Mouse (Mus musculus) limb, embryonic 10.5 days (tissue): Measurements from ENCODE around the gene Gm10778. TPM values are rescaled to one million over a fixed set of nuclear protein-coding genes. Genes with fewer than 3 reads are reported as not detected.
A peak's percentile ranks its signal among the peaks of the same experiment; 100 is the strongest.

Experiments
- DNase-seq: peaks from one replicate; pipeline ENCODE4 v3.0.0-alpha.2; 2017; ENCODE audit warnings: low spot score
- H3K27ac ChIP-seq: fragments of 300-500 bp; sonication (generic); 2 replicates; pipeline ENCODE4 v1.5.1; 2016; ENCODE audit warnings: mild to moderate bottlenecking
- H3K27me3 ChIP-seq: fragments of 300-500 bp; sonication (generic); 2 replicates; pipeline ENCODE4 v1.6.1; 2016; ENCODE audit warnings: low read depth, mild to moderate bottlenecking; ENCODE audit not compliant: poor library complexity, severe bottlenecking
- H3K36me3 ChIP-seq: fragments of 300-500 bp; sonication (generic); 2 replicates; pipeline ENCODE4 v1.6.1; 2016; ENCODE audit warnings: mild to moderate bottlenecking, moderate library complexity
- H3K4me1 ChIP-seq: fragments of 300-500 bp; sonication (generic); 2 replicates; pipeline ENCODE4 v1.6.1; 2016
- H3K4me3 ChIP-seq: fragments of 300-500 bp; sonication (generic); 2 replicates; pipeline ENCODE4 v1.5.1; 2016; ENCODE audit warnings: mild to moderate bottlenecking, moderate library complexity
- H3K9me3 ChIP-seq: fragments of 300-500 bp; sonication (generic); replicated peaks from 2 replicates; pipeline ENCODE4 v1.6.1; 2016; ENCODE audit warnings: mild to moderate bottlenecking
- WGBS: fragments of 180-500 bp; shearing (Covaris S2); methylation state at CpG from one replicate; pipeline ENCODE4 v1.1.7; 2016; 5-methylcytosine and 5-hydroxymethylcytosine counted together
- polyA plus RNA-seq: library from polyadenylated mRNA; unstranded; fragments of >200 nt; fragmentation: Nextera tagmentation; extraction: Ambion mirVana; gene quantifications from 2 replicates; pipeline ENCODE4 v1.2.1, GENCODE M21; 2016

Gm10778 gene
- polyA plus RNA-seq, 1 experiment from 2014 or later, result 5.1 TPM

DNA sequence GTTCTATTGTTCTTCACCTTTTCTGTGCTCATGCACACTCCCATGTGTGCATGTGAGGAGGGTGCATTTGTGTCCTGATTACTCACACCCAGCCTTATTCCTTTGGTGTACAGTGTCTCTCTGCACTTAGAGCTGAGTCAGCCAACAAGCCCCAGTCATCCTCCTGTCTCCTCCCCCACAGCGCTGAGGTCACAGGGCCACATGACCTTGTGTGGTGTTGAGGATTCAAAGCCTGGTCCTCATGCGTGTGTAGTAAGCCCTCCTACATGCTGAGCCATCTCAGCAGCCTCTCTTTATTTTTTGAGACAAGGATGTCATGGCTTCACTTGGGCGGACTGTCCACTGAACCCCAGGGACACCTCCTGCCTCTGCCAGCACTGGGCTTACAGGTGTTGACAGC lies 36.1 kb upstream of the Gm10778 start:
- H3K4me1 ChIP-seq, result peaks cover 27% of the 10 kb centered on the region
- DNase-seq, result no peak
- H3K27me3 ChIP-seq, result no peaks in the 10 kb centered on the region
- 0 out of 2 replicates have a peak, but pooled peaks cover 3% of the 10 kb centered on the region for H3K36me3 ChIP-seq
- no peak overlapping the region for H3K4me3 ChIP-seq
- WGBS, result 69% methylated on average over 3 of the region's 3 CpGs
- no peak overlapping the region for H3K27ac ChIP-seq
- H3K9me3 ChIP-seq, result no peaks in the 10 kb centered on the region

DNA sequence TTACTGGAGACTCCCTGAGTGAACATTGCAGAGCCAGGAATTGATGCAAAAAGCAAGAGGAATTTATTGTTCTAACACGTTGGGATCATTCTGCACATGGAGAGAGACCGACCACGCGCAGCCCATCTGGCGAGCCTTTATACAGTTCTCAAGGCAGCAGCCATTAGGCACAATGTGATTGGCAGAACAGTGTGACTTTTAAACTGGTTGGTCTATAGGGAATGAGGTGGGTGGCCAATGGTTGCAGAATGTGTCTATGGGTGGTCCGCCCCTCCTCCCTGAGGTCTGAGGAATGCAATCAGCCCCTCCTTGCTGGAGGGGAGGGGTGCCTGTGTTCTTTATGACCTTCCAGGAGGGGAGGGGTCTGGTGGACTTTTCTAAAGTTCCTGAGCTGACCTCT lies 33.4 kb upstream of the Gm10778 start:
- H3K9me3 ChIP-seq, result no peaks in the 10 kb centered on the region
- peaks cover 6% of the 10 kb centered on the region for H3K36me3 ChIP-seq
- 57% methylated on average over 6 of the region's 6 CpGs for WGBS
- H3K4me1 ChIP-seq, result peaks cover 27% of the 10 kb centered on the region
- peak; percentile 59 for DNase-seq
- peak overlapping the region; percentile 80 for H3K27ac ChIP-seq
- no peak overlapping the region for H3K4me3 ChIP-seq
- no peaks in the 10 kb centered on the region for H3K27me3 ChIP-seq

GRCm38 (mm10) chr10:81619976-81620375 lies 28.9 kb upstream of the Gm10778 start:
- H3K9me3 ChIP-seq, result no peaks in the 10 kb centered on the region
- no peak overlapping the region for H3K27ac ChIP-seq
- H3K27me3 ChIP-seq, result no peaks in the 10 kb centered on the region
- peaks cover 51% of the 10 kb centered on the region for H3K36me3 ChIP-seq
- no peak for DNase-seq
- H3K4me3 ChIP-seq, result no peak overlapping the region
- peaks cover 20% of the 10 kb centered on the region for H3K4me1 ChIP-seq
- 91% methylated on average over 5 of the region's 5 CpGs for WGBS

DNA sequence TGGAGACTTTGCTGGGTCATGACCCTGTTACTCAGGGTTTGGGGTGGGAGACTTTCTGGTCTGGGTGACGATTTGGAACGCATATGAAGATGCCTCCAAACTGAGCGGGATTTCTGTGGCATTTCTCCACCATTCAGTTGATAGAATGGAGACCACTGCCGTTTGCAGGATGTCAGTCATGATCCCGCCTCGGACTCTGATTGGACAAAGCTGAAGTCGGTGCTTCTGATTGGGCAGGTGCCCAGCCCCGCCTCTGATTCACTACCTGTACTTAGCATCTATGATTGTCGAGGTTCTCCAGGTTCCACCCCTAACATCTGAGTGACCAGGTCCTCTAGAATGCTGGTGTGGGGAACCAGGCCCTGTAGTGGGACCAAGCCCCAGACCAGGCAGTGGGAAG lies 28.1 kb upstream of the Gm10778 start:
- Histone ChIP-seq H3K9me3 (no peaks in the 10 kb centered on the region), H3K4me1 (peaks cover 11% of the 10 kb centered on the region), H3K27me3 (no peaks in the 10 kb centered on the region), H3K36me3 (peaks cover 59% of the 10 kb centered on the region), H3K27ac (no peak overlapping the region), H3K4me3 (no peak overlapping the region)
- DNase-seq, result no peak
- 58% methylated on average over 9 of the region's 9 CpGs for WGBS

- WGBS, result 46% methylated on average over 8 of the region's 8 CpGs
- H3K4me3 ChIP-seq, result no peak overlapping the region
- peaks cover 22% of the 10 kb centered on the region for H3K4me1 ChIP-seq
- DNase-seq, result no peak
- no peaks in the 10 kb centered on the region for H3K9me3 ChIP-seq
- H3K36me3 ChIP-seq, result peaks cover 65% of the 10 kb centered on the region
- H3K27ac ChIP-seq, result no peak overlapping the region
- H3K27me3 ChIP-seq, result no peaks in the 10 kb centered on the region
Measured at GRCm38 (mm10) chr10:81623441-81623840, 25.4 kb upstream of the Gm10778 start.

GRCm38 (mm10) chr10:81626101-81626993 lies 22.5 kb upstream of the Gm10778 start:
- DNase-seq, result no peak
- no peaks in the 10 kb centered on the region for H3K27me3 ChIP-seq
- no peaks in the 10 kb centered on the region for H3K9me3 ChIP-seq
- peak overlapping the region; percentile 94 for H3K27ac ChIP-seq
- 91% methylated on average over 22 of the region's 22 CpGs for WGBS
- H3K4me1 ChIP-seq, result peaks cover 26% of the 10 kb centered on the region
- H3K4me3 ChIP-seq, result peak overlapping the region; percentile 80
- H3K36me3 ChIP-seq, result peaks cover 50% of the 10 kb centered on the region

DNA sequence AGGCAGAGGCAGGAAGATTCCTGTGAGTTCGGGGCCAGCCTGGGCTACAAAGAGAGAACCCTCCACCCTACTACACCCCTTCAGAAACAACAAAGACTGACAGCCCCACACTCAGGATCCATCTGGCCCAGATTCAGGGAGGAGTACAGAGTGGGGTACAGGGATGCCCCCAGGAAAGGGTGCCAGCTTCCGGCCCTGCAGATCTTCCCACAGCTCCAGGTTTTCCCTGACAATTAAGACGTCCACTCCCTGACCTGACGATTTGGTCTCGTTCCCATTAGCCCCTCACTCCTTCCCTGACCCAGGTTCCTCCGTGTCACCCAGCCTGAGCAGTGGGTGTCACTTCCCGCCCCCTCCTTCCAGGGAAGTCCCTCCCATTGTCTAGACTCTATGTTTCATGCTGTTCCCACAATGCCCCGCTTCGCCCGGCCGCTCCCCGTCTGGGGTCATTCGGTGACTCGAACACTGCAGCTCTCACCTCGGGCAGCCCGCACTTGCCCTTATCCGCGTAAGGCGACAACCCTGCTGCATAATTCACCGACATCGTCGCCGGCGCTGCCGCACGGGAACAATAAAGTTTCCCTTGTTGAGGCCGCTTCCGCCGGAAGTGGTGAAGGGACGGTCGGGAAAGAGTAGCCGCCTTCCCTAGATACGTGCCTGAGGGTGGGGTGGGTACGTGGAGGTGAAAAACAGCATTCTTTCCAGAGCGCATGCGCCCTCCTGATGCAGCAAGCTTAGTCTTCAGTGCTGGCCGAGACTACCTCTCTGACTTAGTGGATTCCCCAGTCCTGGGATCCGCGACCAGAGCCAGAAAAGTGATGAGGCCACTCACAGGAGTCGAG lies 21.6 kb upstream of the Gm10778 start, which contains the start of gene Sirt6:
Sirt6 (minus strand) TSS at position 804 of the 842 bp plus-strand sequence.
- Histone ChIP-seq H3K4me3 (peak within 1 kb of the TSS; percentile 80), H3K27me3 (no peaks in the 10 kb centered on the region), H3K9me3 (no peaks in the 10 kb centered on the region), H3K36me3 (peaks cover 42% of the 10 kb centered on the region), H3K4me1 (peaks cover 28% of the 10 kb centered on the region), H3K27ac (peak within 1 kb of the TSS; percentile 94)
- DNase-seq, result peak; percentile 97
- 5% methylated on average over 40 of the region's 40 CpGs for WGBS

GRCm38 (mm10) chr10:81627836-81628220 lies 21.0 kb upstream of the Gm10778 start:
- Histone ChIP-seq H3K27ac (peak overlapping the region; percentile 94), H3K4me1 (peaks cover 32% of the 10 kb centered on the region), H3K9me3 (no peaks in the 10 kb centered on the region), H3K36me3 (peaks cover 35% of the 10 kb centered on the region), H3K4me3 (peak overlapping the region; percentile 80), H3K27me3 (no peaks in the 10 kb centered on the region)
- 68% methylated on average over 7 of the region's 7 CpGs for WGBS
- no peak for DNase-seq

DNA sequence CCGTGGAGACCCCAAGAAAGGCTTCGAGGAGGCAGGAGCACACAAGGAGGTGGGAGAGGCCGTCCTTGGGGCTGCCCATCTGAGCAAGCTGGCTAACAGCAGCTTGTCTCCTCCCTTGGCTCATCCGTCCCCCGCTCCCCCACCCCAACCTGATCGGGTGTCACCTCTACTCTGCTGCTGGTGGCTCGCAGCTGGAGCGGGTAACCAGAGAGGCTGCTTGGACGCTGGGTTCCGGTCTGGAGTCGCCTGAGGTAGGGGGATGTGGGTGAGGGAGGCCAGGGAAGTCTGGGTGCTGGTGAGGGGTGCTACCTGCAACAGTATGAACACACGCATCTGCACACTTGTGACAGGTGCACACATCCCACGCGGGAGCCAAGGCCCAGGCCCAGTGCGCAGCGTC lies 20.5 kb upstream of the Gm10778 start, which contains the start of gene Ankrd24:
Ankrd24 (plus strand) TSS at position 151 of the 400 bp plus-strand sequence.
- H3K4me1 ChIP-seq, result peaks cover 38% of the 10 kb centered on the region
- no peaks in the 10 kb centered on the region for H3K9me3 ChIP-seq
- WGBS, result 73% methylated on average over 16 of the region's 16 CpGs
- peaks cover 30% of the 10 kb centered on the region for H3K36me3 ChIP-seq
- H3K27ac ChIP-seq, result peak within 1 kb of the TSS; percentile 94
- H3K4me3 ChIP-seq, result peak within 1 kb of the TSS; percentile 80
- DNase-seq, result no peak
- H3K27me3 ChIP-seq, result no peaks in the 10 kb centered on the region

GRCm38 (mm10) chr10:81633253-81634099 lies 15.4 kb upstream of the Gm10778 start:
- H3K36me3 ChIP-seq, result no peaks in the 10 kb centered on the region
- H3K9me3 ChIP-seq, result no peaks in the 10 kb centered on the region
- H3K27ac ChIP-seq, result peak overlapping the region; percentile 79
- peak overlapping the region; percentile 53 for H3K4me3 ChIP-seq
- peak; percentile 89 for DNase-seq
- H3K27me3 ChIP-seq, result peaks cover 7% of the 10 kb centered on the region; the same call in 1 of the 2 replicates
- H3K4me1 ChIP-seq, result peaks cover 28% of the 10 kb centered on the region
- 4% methylated on average over 37 of the region's 37 CpGs for WGBS

DNA sequence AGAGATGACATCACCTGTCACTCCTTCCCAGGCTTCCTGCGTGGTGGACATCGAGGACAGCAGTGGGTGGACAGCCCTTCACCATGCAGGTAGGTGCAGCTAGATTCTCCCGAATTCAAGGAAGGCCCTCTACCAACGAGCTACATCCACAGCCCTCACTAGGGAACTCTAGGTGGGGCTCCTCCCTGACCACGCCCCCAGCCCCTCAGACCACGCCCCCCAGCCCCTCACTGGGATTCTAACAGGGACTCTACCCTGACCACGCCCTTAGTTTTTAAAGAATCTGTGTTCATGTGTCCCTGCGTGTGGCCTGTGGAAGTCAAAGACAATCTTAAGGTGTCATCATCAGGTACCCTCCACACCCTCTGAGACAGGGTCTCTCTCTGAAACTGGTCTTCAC lies 12.5 kb upstream of the Gm10778 start:
- 19% methylated on average over 8 of the region's 8 CpGs for WGBS
- H3K9me3 ChIP-seq, result no peaks in the 10 kb centered on the region

DNA sequence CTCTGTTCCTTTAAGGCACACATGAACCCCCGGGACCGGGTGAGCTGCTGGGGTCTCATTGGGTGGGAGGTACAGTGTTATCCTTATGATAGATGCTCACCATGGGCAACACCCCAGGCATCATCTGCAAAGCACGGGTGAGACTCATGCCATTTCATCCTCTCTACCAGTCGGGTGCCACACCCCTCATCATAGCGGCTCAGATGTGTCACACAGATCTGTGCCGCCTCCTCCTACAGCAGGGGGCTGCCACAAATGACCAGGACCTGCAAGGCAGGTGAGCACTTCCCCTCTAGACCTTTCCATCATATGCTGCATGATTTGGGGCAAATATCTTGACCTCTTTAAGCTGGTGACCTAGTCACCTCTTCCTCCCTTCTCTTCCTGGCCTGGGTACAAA lies 10.8 kb upstream of the Gm10778 start:
- no peak overlapping the region for H3K4me3 ChIP-seq
- WGBS, result 74% methylated on average over 6 of the region's 6 CpGs
- DNase-seq, result no peak
- peaks cover 35% of the 10 kb centered on the region for H3K4me1 ChIP-seq
- peaks cover 7% of the 10 kb centered on the region; the same call in 1 of the 2 replicates for H3K27me3 ChIP-seq
- no peak overlapping the region for H3K27ac ChIP-seq
- no peaks in the 10 kb centered on the region for H3K9me3 ChIP-seq
- no peaks in the 10 kb centered on the region for H3K36me3 ChIP-seq

More for the DNA sequence above, 12.5 kb upstream of the Gm10778 start:
- Histone ChIP-seq H3K36me3 (no peaks in the 10 kb centered on the region), H3K27ac (no peak overlapping the region), H3K4me3 (no peak overlapping the region), H3K4me1 (peaks cover 27% of the 10 kb centered on the region), H3K27me3 (peaks cover 7% of the 10 kb centered on the region; the same call in 1 of the 2 replicates)
- DNase-seq, result no peak
